Mouse (Mus musculus) left cerebral cortex, postnatal 25 days (tissue): Measurements from ENCODE around the gene Ddx50. TPM values are rescaled to one million over a fixed set of nuclear protein-coding genes. Genes with fewer than 3 reads are reported as not detected.
A peak's percentile ranks its signal among the peaks of the same experiment; 100 is the strongest.
"Not testable (repeated sequence)": the region's sequence is repeated elsewhere in the genome, so short reads cannot be mapped to it uniquely, and the experiment has no call there.

ENCODE experiments used
- DNase-seq, 2 experiments: peaks; one replicate each; pipeline ENCODE4 v3.0.0; 2022; ENCODE audit warnings: low spot score in 2 of 2, mixed read lengths in 1 of 2
- intact Hi-C: fragments of 180-260 bp; cut with DNase I; formaldehyde crosslinking; loops from one replicate; pipeline ENCODE4 v1.15.1; 2025
- total RNA-seq, 2 experiments: library from RNA; stranded (reverse); gene quantifications; 2 replicates each; pipeline ENCODE4 v1.2.3; 2021

Gene Ddx50
- total RNA-seq, 2 experiments from 2014 or later = 85.1 to 95.6 TPM

DNA sequence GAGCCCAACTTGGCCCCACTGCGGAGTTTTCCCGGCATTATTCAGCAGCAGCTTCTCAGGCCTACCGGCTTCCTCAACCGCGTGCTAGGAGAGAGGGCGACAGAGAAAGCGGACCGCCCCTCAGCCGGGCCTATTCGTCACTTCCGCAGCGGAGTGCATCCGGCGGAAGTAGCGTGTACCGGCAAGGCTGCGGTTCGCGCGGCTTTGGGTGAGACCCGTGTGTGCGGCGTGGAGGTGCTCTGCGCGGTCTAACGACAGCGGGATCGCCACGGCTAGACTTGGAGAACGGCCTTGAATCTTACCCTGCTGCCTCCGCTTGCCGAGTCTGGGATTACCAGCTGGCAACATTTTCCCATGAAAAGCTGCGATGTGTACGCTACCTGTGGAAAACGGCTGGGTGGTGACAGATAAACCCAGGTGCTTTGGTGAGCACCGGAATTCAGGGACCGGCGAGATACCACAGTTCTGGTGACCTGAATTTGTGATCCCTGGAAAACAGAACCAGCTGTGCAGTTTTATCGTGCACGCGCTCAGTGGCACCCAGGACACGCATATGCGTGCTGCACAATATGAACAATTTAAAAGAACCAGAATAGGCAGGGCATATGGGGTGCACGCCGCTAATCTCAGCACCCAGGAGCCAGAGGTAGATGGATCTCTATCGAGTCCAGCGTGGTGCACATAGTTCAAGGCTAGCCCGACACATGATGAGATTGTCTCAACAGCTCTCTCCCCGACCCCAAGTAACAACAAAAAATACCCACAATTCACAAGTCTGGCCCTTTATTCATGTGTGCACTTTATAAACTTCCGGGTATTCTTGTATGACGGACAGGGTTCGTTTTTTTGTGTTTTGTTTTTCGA, 48.6 kb downstream of the Ddx50 start, which contains the start of gene Ddx21:
Gene Ddx21, minus strand, starts transcription at position 105 of the 864 bp plus-strand sequence.
- peak; percentile 91 to 94 for DNase-seq
- intact Hi-C loops = loop anchor here (1.0 kb wide), 1 partner anchor 24 kb away; the partner anchor contains the start of gene Kif1bp

DNA sequence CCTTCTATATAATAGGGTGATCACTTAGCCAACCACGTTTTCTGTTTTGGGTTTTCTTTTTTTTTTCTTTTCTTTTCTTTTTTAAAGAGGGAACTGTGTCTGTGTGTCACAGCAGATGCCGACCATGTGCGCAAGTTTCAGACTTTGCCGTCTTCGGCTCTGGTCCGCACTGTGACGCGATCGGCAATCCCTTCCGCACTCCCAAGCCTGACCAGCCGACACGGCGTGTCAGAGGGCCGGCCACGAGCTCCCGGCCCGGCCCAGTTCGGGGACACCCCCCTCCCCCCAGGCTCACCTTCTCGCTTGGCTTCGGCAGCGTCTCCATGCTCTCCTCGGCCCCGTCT, 49.2 kb downstream of the Ddx50 start:
- intact Hi-C loops = loop anchor here (1.0 kb wide), 1 partner anchor 24 kb away; the partner anchor contains the start of gene Kif1bp
- no peak for DNase-seq

GRCm38 (mm10) chr10:62601053-62601791, 49.8 kb downstream of the Ddx50 start:
- no peak for DNase-seq
- intact Hi-C loops = no loop called here

DNA sequence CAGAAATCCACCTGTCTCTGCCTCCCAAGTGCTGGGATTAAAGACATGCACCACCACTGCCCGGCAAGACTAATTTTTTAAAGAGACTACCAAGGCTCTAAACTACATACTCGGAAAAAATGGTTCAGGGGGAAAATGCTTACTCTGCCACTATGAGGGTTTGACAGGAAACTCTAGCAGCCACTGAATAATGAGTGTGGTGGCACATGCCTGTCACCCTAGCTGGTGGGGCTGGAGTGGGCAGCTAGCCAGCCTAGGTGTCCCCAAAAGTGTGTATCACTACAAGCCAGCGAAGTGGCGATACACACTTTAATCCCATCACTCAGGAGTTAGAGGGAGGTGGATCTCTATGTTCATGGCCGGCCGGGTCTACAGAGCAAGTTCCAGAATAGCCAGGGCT, 51.0 kb downstream of the Ddx50 start:
- intact Hi-C loops = no loop called here
- DNase-seq = no peak

- intact Hi-C loops = loop anchor here (5.0 kb wide), 1 partner anchor 33 kb away; no protein-coding TSS in a partner anchor
- not testable (repeated sequence) for DNase-seq
These were observed 51.7 kb downstream of the Ddx50 start for GRCm38 (mm10) chr10:62599311-62599710.

- DNase-seq = no peak
- intact Hi-C loops = no loop called here
These were observed 58.5 kb downstream of the Ddx50 start for GRCm38 (mm10) chr10:62592496-62592895.

DNA sequence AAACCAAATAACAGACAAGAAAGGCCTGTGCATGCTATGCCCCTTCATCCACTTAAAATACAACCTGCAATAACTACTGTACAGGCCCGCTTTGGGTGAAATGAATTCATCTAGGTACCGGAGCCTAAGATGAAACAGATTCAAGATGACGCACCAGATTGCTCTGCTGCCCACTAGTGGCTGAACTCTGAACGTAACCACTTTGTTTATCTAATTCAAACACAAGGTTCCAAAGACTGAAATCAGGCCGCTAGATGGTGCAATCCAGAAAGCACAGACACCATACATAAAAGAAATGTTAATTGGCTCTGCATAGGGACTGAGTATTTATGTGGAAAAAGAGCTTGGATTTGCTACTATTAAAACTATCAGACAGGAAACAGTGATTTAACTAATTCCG, 60.8 kb downstream of the Ddx50 start:
- peak; percentile 90 to 96 for DNase-seq
- intact Hi-C loops = no loop called here

GRCm38 (mm10) chr10:62588616-62589015, 62.4 kb downstream of the Ddx50 start:
- no peak for DNase-seq
- intact Hi-C loops = no loop called here

DNA sequence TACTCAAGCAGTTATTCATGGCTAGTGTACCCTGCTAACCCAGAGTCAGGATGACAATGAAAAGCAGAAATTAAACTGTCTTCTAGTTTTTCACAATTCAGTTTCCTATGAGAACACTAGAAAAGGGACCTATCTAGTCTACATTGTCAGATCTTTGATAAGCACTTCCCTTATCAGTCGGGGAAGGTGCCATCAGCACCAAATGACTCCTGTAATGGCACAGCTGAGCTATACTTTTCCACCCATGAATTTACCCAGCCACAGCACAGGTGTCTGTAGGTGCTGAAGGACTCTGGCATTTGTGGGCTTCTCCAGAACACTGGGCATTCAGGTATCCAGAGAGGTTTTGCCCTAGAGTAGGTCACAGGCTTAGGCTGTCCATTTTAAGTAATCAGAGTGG, 67.8 kb downstream of the Ddx50 start:
- intact Hi-C loops = no loop called here
- DNase-seq = no peak

DNA sequence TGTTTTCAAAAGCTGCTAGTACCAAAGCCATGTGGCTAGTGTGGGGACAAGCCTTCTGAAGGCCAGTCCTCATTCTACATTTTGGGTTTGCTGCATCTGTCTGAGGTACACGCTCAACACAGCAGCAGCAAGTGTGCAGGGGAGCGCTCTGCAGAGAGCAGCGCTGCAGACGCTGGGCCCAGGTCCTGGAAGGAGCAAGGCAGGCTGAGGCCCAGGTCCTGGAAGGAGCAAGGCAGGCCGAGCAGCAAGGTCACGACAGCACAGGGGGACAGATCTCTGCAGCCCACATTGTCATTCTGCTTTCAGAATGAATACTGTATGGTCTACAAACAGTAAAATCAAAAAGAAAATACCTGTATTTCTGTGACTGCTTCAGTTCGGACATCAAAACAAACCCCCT, 68.3 kb downstream of the Ddx50 start:
- no peak for DNase-seq
- intact Hi-C loops = no loop called here

DNA sequence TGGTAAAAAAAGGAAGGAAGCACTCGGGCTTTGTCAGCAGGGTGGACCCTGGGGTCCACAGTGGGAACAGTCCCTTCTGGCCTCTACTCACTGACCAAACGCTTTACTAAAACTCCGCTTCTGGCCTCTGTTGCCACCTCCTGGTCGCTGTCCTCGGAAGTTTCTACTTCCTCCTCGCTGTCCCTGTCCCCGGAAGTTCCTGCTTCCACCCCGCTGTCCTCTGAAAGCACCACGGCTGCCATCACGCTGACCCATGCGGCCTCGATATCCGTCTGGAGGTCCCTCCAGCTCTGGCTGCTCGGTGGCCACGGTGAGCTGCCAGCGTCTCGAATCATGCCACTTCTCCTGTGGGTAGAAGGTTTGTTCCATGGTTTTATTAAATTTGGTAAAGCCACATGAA, 68.8 kb downstream of the Ddx50 start:
- intact Hi-C loops = no loop called here
- no peak for DNase-seq

- intact Hi-C loops, DNase-seq: not testable (repeated sequence)
These were observed 71.9 kb downstream of the Ddx50 start for GRCm38 (mm10) chr10:62579129-62579528.

- intact Hi-C loops = loop anchor here (1.0 kb wide), 1 partner anchor 24 kb away; the partner anchor contains the start of gene Ddx21
- peak; percentile 99 for DNase-seq
These were observed 72.5 kb downstream of the Ddx50 start, which contains the start of gene Kif1bp for GRCm38 (mm10) chr10:62578338-62579100. Kif1bp (minus strand) TSS chr10:62578457.

- intact Hi-C loops = loop anchor here (1.0 kb wide), 1 partner anchor 24 kb away; the partner anchor contains the start of gene Ddx21
- DNase-seq = peak in 1 of 2 experiments; percentile 77
These were observed 73.2 kb downstream of the Ddx50 start for GRCm38 (mm10) chr10:62577673-62578337.

DNA sequence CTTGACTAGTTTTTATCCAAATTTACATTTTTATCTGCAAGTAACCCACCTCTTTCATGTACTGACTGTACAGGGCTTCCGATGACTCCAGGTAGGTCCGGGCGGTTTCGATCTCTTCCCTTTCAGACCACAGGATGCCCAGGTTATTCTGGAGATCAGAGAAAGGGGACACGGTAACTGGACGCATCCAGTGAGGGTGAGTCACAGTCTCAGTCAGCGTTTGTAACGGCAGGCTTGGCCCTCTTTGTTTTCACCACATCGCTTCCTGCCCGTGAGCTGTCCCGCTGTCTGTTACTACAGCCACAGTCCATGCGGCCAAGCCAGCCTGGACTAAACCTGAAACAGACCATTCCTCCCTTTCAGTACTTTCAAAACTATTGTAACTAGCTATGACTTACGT, 76.0 kb downstream of the Ddx50 start:
- intact Hi-C loops = no loop called here
- no peak for DNase-seq

DNA sequence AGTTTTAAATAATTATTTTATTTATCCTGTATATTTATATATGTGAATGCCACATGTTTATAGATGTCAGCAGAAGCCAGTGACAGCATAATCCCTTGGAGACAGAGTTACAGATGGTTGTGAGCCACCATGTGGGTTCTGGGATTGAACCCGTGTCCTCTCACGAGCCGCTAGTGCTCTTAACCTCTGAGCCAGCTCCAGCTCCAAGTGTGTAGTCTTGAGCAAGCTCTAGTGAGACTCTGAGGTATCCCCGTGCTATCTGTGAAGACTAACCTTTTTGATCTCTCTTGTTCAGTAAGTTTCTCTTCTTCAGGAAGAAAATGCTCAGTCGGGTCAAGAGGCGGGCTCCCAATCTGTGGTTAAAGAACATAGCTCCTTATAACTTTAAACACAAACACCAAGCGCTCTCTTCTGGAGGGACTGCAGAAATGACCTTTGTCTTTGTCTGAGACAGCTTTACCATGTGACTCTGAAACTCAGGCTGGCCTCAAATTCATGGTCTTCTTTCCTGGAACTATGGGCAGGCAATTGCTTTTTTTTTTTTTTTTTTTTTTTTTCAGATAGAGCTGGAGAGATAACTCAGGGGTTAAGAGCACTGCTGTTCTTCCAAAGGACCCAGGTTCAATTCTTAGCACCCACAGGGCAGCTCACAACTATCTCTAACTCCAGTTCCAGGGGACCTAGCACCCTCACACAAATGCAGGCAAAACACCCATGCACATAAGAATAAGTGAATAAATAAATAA, 80.7 kb downstream of the Ddx50 start:
- intact Hi-C loops = no loop called here
- DNase-seq = no peak

DNA sequence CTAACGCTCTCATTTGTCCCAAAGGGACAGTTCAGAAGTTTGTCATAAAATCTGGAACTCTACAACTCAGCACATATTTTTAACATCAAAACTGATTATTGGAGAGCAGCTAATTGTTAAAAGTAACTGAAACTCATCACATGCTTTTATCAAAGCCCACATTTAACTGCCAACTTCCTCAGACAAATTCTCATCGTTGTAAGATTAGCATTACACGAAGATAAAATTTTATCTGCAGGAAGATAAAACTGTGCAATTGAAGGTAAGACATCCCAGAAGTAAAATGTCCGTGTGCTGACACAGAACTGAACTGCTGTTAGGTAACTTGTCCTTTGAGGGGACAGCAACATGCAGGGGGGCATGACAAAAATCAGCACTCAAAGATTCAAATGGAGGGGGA, 82.2 kb downstream of the Ddx50 start:
- intact Hi-C loops = no loop called here
- no peak for DNase-seq
